Mouse (Mus musculus): ENCODE results near the gene Rnf187. TPM values are rescaled to one million over a fixed set of nuclear protein-coding genes. Genes with fewer than 3 reads are reported as not detected.

Rnf187 gene
- polyA plus RNA-seq, 1 experiment from 2014 or later: 131 TPM

DNA sequence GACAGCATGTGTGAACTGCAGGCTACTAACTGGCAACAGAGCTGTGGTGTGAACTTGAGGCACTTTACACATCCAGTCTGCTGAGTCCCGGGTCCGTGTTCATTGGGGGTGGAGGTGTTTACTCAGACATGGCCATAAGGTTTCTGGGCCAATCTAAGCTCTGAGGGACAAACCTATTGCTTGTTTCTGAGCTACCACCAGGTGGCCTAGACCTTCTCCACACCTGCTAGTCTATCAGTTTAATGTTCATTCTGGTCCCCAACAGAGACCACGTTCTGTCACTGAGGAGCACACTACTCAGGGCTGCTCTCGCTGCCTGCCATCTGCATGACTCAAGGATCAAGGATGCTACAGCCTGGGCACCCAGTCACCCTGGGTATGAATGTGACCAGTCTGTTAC is 7.1 kb downstream of the Rnf187 start:
- WGBS: 59% methylated on average over 4 of the region's 4 CpGs
- Histone ChIP-seq H3K27me3 (replicated peaks; ENCODE audit: control insufficient read depth, insufficient read depth, low read length) (no peaks in the 10 kb centered on the region), H3K27ac (ENCODE audit: low read length) (no peak overlapping the region), H3K9ac (ENCODE audit: low read depth, low read length) (no peak overlapping the region), H3K4me2 (ENCODE audit: low read depth, low read length) (no peak overlapping the region), H3K9me3 (ENCODE audit: control insufficient read depth, low read length) (no peaks in the 10 kb centered on the region), H3K36me3 (ENCODE audit: control insufficient read depth, insufficient read depth, low read length) (peaks cover 13% of the 10 kb centered on the region; the same call in 1 of the 2 replicates), H3K4me3 (ENCODE audit: low read length) (no peak overlapping the region), H3K4me1 (ENCODE audit: control insufficient read depth, insufficient read depth, low read length) (peaks cover 4% of the 10 kb centered on the region; the same call in 1 of the 2 replicates)
- no peak; the same call in 1 of the 2 replicates for ATAC-seq

- Histone ChIP-seq H3K27me3 (replicated peaks; ENCODE audit: control insufficient read depth, insufficient read depth, low read length) (no peaks in the 10 kb centered on the region), H3K4me3 (ENCODE audit: low read length) (no peak overlapping the region), H3K9me3 (ENCODE audit: control insufficient read depth, low read length) (no peaks in the 10 kb centered on the region), H3K9ac (ENCODE audit: low read depth, low read length) (no peak overlapping the region), H3K4me1 (ENCODE audit: control insufficient read depth, insufficient read depth, low read length) (peaks cover 4% of the 10 kb centered on the region; the same call in 1 of the 2 replicates), H3K27ac (ENCODE audit: low read length) (no peak overlapping the region), H3K4me2 (ENCODE audit: low read depth, low read length) (no peak overlapping the region), H3K36me3 (ENCODE audit: control insufficient read depth, insufficient read depth, low read length) (peaks cover 13% of the 10 kb centered on the region; the same call in 1 of the 2 replicates)
- ATAC-seq: no peak
- WGBS: 85% methylated on average over 3 of the region's 3 CpGs
Observed at GRCm38 (mm10) chr11:58930254-58930653, 8.5 kb downstream of the Rnf187 start.

DNA sequence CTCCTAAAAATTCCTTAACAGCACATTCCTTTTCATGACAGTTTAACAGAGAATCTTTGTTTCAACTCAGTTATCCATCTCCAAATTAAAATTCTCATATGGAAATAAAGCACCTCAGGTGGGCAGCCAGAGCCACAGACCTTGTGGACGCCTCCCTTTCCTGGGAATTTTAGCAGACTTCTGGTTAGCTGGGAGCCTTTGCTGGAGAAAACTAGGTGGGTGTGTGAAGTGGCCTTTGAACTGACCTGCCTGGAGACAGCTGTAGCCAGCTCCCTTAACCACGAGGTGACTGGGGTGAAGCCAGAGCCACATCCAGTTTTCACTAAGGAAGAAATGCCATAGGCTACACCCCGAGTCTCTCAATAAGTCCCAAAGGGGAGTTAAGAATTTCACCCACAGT is 9.1 kb downstream of the Rnf187 start:
- no peaks in the 10 kb centered on the region for H3K9me3 ChIP-seq (ENCODE audit: control insufficient read depth, low read length)
- 40% methylated on average over 3 of the region's 3 CpGs for WGBS
- 0 out of 2 replicates have a peak, but pooled peaks have one; percentile 17 for ATAC-seq
- H3K4me2 ChIP-seq (ENCODE audit: low read depth, low read length): no peak overlapping the region
- no peak overlapping the region for H3K4me3 ChIP-seq (ENCODE audit: low read length)
- H3K9ac ChIP-seq (ENCODE audit: low read depth, low read length): no peak overlapping the region
- H3K4me1 ChIP-seq (ENCODE audit: control insufficient read depth, insufficient read depth, low read length): peaks cover 4% of the 10 kb centered on the region; the same call in 1 of the 2 replicates
- H3K27me3 ChIP-seq (replicated peaks; ENCODE audit: control insufficient read depth, insufficient read depth, low read length): no peaks in the 10 kb centered on the region
- no peak overlapping the region for H3K27ac ChIP-seq (ENCODE audit: low read length)
- H3K36me3 ChIP-seq (ENCODE audit: control insufficient read depth, insufficient read depth, low read length): peaks cover 13% of the 10 kb centered on the region; the same call in 1 of the 2 replicates

- H3K4me3 ChIP-seq (ENCODE audit: low read length): no peak overlapping the region
- H3K27ac ChIP-seq (ENCODE audit: low read length): no peak overlapping the region
- H3K36me3 ChIP-seq (ENCODE audit: control insufficient read depth, insufficient read depth, low read length): peaks cover 13% of the 10 kb centered on the region; the same call in 1 of the 2 replicates
- ATAC-seq: no peak
- no peak overlapping the region for H3K4me2 ChIP-seq (ENCODE audit: low read depth, low read length)
- 73% methylated on average over 4 of the region's 4 CpGs for WGBS
- H3K9ac ChIP-seq (ENCODE audit: low read depth, low read length): no peak overlapping the region
- no peaks in the 10 kb centered on the region for H3K27me3 ChIP-seq (replicated peaks; ENCODE audit: control insufficient read depth, insufficient read depth, low read length)
- no peaks in the 10 kb centered on the region for H3K9me3 ChIP-seq (ENCODE audit: control insufficient read depth, low read length)
- peaks cover 4% of the 10 kb centered on the region; the same call in 1 of the 2 replicates for H3K4me1 ChIP-seq (ENCODE audit: control insufficient read depth, insufficient read depth, low read length)
Observed at GRCm38 (mm10) chr11:58929055-58929454, 9.7 kb downstream of the Rnf187 start.

- Histone ChIP-seq H3K4me3 (ENCODE audit: low read length) (peak overlapping the region; percentile 35), H3K4me2 (ENCODE audit: low read depth, low read length) (peak overlapping the region; percentile 47), H3K36me3 (ENCODE audit: control insufficient read depth, insufficient read depth, low read length) (peaks cover 5% of the 10 kb centered on the region; the same call in 1 of the 2 replicates), H3K27me3 (replicated peaks; ENCODE audit: control insufficient read depth, insufficient read depth, low read length) (no peaks in the 10 kb centered on the region), H3K9me3 (ENCODE audit: control insufficient read depth, low read length) (no peaks in the 10 kb centered on the region), H3K4me1 (ENCODE audit: control insufficient read depth, insufficient read depth, low read length) (peaks cover 4% of the 10 kb centered on the region; the same call in 1 of the 2 replicates), H3K9ac (ENCODE audit: low read depth, low read length) (peak overlapping the region; percentile 46; the same call in 1 of the 2 replicates), H3K27ac (ENCODE audit: low read length) (peak overlapping the region; percentile 53; the same call in 1 of the 2 replicates)
- peak; percentile 66 for ATAC-seq
- WGBS: 24% methylated on average over 20 of the region's 20 CpGs
Observed at GRCm38 (mm10) chr11:58927790-58928651, 10.7 kb downstream of the Rnf187 start.

DNA sequence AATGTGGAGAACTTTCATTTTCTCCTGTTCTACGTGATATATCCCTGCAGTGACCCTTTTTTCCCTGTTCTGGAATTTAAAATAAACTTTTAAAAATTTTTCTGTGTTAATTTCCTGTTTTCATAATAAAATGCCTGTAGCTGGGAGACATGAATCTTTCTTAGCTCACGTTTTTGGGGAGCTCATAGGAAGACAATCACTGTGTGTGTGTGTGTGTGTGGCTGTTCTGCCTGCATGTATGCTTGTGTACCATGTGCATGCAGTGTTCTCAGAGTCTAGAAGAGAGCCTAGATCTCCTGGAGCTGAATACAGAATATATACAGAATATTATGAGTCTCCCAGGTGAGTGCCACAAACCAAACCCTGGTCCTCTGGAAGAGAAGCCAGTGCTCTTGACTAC is 11.7 kb downstream of the Rnf187 start:
- ATAC-seq: no peak

GRCm38 (mm10) chr11:58926651-58927050 is 12.1 kb downstream of the Rnf187 start:
- Histone ChIP-seq H3K4me1 (ENCODE audit: control insufficient read depth, insufficient read depth, low read length) (peaks cover 4% of the 10 kb centered on the region; the same call in 1 of the 2 replicates), H3K27me3 (replicated peaks; ENCODE audit: control insufficient read depth, insufficient read depth, low read length) (no peaks in the 10 kb centered on the region), H3K36me3 (ENCODE audit: control insufficient read depth, insufficient read depth, low read length) (no peaks in the 10 kb centered on the region), H3K9me3 (ENCODE audit: control insufficient read depth, low read length) (no peaks in the 10 kb centered on the region), H3K27ac (ENCODE audit: low read length) (no peak overlapping the region), H3K4me2 (ENCODE audit: low read depth, low read length) (no peak overlapping the region), H3K4me3 (ENCODE audit: low read length) (no peak overlapping the region), H3K9ac (ENCODE audit: low read depth, low read length) (no peak overlapping the region)
- peak; percentile 52; the same call in 1 of the 2 replicates for ATAC-seq
- WGBS: 53% methylated on average over 2 of the region's 3 CpGs

More for the DNA sequence above, 11.7 kb downstream of the Rnf187 start:
- 70% methylated on average over 2 of the region's 2 CpGs for WGBS
- peaks cover 4% of the 10 kb centered on the region; the same call in 1 of the 2 replicates for H3K4me1 ChIP-seq (ENCODE audit: control insufficient read depth, insufficient read depth, low read length)
- no peak overlapping the region for H3K4me2 ChIP-seq (ENCODE audit: low read depth, low read length)
- no peaks in the 10 kb centered on the region for H3K27me3 ChIP-seq (replicated peaks; ENCODE audit: control insufficient read depth, insufficient read depth, low read length)
- no peak overlapping the region for H3K9ac ChIP-seq (ENCODE audit: low read depth, low read length)
- H3K27ac ChIP-seq (ENCODE audit: low read length): no peak overlapping the region
- H3K9me3 ChIP-seq (ENCODE audit: control insufficient read depth, low read length): no peaks in the 10 kb centered on the region
- H3K4me3 ChIP-seq (ENCODE audit: low read length): no peak overlapping the region
- H3K36me3 ChIP-seq (ENCODE audit: control insufficient read depth, insufficient read depth, low read length): no peaks in the 10 kb centered on the region

- no peaks in the 10 kb centered on the region for H3K4me1 ChIP-seq (ENCODE audit: control insufficient read depth, insufficient read depth, low read length)
- H3K27me3 ChIP-seq (replicated peaks; ENCODE audit: control insufficient read depth, insufficient read depth, low read length): no peaks in the 10 kb centered on the region
- H3K36me3 ChIP-seq (ENCODE audit: control insufficient read depth, insufficient read depth, low read length): no peaks in the 10 kb centered on the region
- 80% methylated on average over 9 of the region's 9 CpGs for WGBS
- H3K4me2 ChIP-seq (ENCODE audit: low read depth, low read length): no peak overlapping the region
- no peak overlapping the region for H3K27ac ChIP-seq (ENCODE audit: low read length)
- no peaks in the 10 kb centered on the region for H3K9me3 ChIP-seq (ENCODE audit: control insufficient read depth, low read length)
- no peak for ATAC-seq
- no peak overlapping the region for H3K9ac ChIP-seq (ENCODE audit: low read depth, low read length)
- H3K4me3 ChIP-seq (ENCODE audit: low read length): no peak overlapping the region
Observed at GRCm38 (mm10) chr11:58922420-58922819, 16.3 kb downstream of the Rnf187 start.

- no peak overlapping the region for H3K4me3 ChIP-seq (ENCODE audit: low read length)
- no peaks in the 10 kb centered on the region for H3K36me3 ChIP-seq (ENCODE audit: control insufficient read depth, insufficient read depth, low read length)
- no peaks in the 10 kb centered on the region for H3K27me3 ChIP-seq (replicated peaks; ENCODE audit: control insufficient read depth, insufficient read depth, low read length)
- no peak for ATAC-seq
- no peak overlapping the region for H3K9ac ChIP-seq (ENCODE audit: low read depth, low read length)
- H3K27ac ChIP-seq (ENCODE audit: low read length): no peak overlapping the region
- WGBS: 69% methylated on average over 5 of the region's 5 CpGs
- no peak overlapping the region for H3K4me2 ChIP-seq (ENCODE audit: low read depth, low read length)
- H3K9me3 ChIP-seq (ENCODE audit: control insufficient read depth, low read length): no peaks in the 10 kb centered on the region
- H3K4me1 ChIP-seq (ENCODE audit: control insufficient read depth, insufficient read depth, low read length): 0 out of 2 replicates have a peak, but pooled peaks cover 3% of the 10 kb centered on the region
Observed at GRCm38 (mm10) chr11:58918759-58919158, 20.0 kb downstream of the Rnf187 start.

Measured in intestine, embryonic 16.5 days (tissue).